Comparison of ENCODE assay signal across 21 mouse cellular contexts in genomic region chr15:102819181-102819580, GRCm38 (mm10).
DNase-seq lines count a peak whose midpoint lies in the region; ATAC-seq lines count a peak whose summit lies in the region.
"Had no signal": no experiment of that assay in that cellular context is flagged by ENCODE, and none has a peak within 500 bp of the region (broad histone marks: within the 10 kb centered on the region; RNA-seq: fewer than 3 reads in every experiment).

No protein-coding gene starts in this region.

- no peak for DNase-seq in frontal cortex, postnatal 25 days (ENCODE audit: low spot score in 2 of 2)
- DNase-seq in right cerebral cortex, adult 18-20 months = peak; percentile 58
- no peak for DNase-seq in right cerebral cortex, postnatal 25 days
- peak; percentile 59 for DNase-seq in brain, adult 2 months (ENCODE audit: low read depth, low spot score)
- DNase-seq: adrenal gland, adult 8-10 months; adrenal gland, postnatal 14 days; adrenal gland, postnatal 36 days; B cell, adult 2 months; cerebellum, adult 11 months; cerebellum, adult 18-20 months; cerebellum, adult 8-10 months; cerebellum, adult 9-11 months; cerebellum, postnatal 14 days; cerebellum, postnatal 36 days; embryo, embryonic 11 days had no signal

- ATAC-seq in frontal cortex, adult (ENCODE audit: low TSS enrichment) = peak; percentile 55; the same call in 1 of the 2 replicates
- ATAC-seq: activated CD4-positive, CD25-positive, alpha-beta regulatory T cell, adult 4 months; CD4-positive, CD25-positive, alpha-beta regulatory T cell, adult 4 months; forebrain, embryonic 14.5 days; forebrain, embryonic 16.5 days; Patski had no signal

Comparison
In these comparisons a context has a peak if more than half of its experiments do, and no peak if none do; other contexts are left out.
1. DNase-seq: peak in right cerebral cortex, adult 18-20 months (single experiment) and brain, adult 2 months (single experiment); none in frontal cortex, postnatal 25 days (0 of 2) and right cerebral cortex, postnatal 25 days (single experiment).